Mouse (Mus musculus) ovary, adult 18-20 months (tissue): Measurements from ENCODE around the gene Tent5a.

Experiments
- DNase-seq: peaks from one replicate; pipeline ENCODE4 v3.0.0; 2022; ENCODE audit warnings: low spot score, mixed read lengths

Tent5a gene

GRCm38 (mm10) chr9:85312473-85312872 lies 14.7 kb downstream of the Tent5a start, which contains the start of gene Gm11114:
Gm11114 (plus strand) TSS chr9:85312773.
- DNase-seq = no peak

- no peak for DNase-seq
Measured at GRCm38 (mm10) chr9:85303378-85303777, 23.8 kb downstream of the Tent5a start.

DNA sequence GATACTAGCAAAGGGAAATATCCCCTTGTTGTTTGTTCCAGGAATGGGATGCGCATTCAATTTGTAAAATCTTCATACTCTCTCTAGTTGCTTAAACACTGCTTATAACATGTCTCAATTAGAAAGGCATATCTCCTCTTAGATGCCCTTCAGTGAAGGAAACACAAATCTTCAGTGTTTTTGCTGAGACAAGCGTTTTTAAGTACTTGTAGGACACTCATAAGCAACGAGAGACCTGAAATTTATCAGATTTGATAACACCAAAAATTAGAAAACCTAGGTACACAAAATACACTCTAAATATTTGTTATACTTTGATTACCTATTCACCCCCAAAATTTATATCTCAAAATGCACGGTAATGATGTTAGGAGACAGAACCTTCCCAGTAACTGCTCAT lies 24.3 kb downstream of the Tent5a start:
- no peak for DNase-seq

DNA sequence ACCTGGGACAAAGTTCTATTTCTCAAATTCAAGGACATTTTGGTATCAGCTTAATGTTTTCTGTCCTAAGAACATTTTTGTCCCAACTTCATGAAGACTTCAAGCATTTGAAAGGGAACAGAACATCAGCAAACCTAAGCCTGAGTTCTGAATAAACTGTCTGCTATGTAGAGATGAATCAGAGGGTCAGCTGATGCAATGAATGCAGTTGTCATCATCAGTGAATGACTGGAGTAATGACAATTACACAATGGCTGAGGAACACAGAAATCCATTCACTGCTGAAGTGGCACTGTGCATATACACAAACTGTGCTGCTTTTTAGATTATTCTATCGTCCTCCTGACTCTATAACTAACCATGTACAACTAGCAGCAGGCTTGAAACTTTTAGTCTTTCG lies 53.0 kb downstream of the Tent5a start:
- no peak for DNase-seq
